In genomic region chr5:98181686-98182602, GRCm38 (mm10) we compare ENCODE assay signal across 10 mouse cellular contexts. TPM values are rescaled to one million over a fixed set of nuclear protein-coding genes. Genes with fewer than 3 reads are reported as not detected.
DNase-seq lines count a peak whose midpoint lies in the region; ATAC-seq and TF ChIP-seq lines count a peak whose summit lies in the region.
"Had no signal": no experiment of that assay in that cellular context is flagged by ENCODE, and none has a peak within 500 bp of the region (broad histone marks: within the 10 kb centered on the region; RNA-seq: fewer than 3 reads in every experiment).

No protein-coding gene starts in this region.

- peak overlapping the region; percentile 66 for H3K4me3 ChIP-seq in gastrocnemius, adult 2 months
- H3K4me3 ChIP-seq in forebrain, embryonic 13.5 days: peak overlapping the region; percentile 56
- peak overlapping the region; percentile 21; the same call in 1 of the 2 replicates for H3K4me3 ChIP-seq in limb, embryonic 13.5 days
- H3K4me3 ChIP-seq: stomach, embryonic 15.5 days had no signal

- H3K36me3 ChIP-seq in forebrain, embryonic 13.5 days (ENCODE audit: poor library complexity, severe bottlenecking): no peaks in the 10 kb centered on the region
- H3K36me3 ChIP-seq in limb, embryonic 13.5 days: no peaks in the 10 kb centered on the region
- H3K36me3 ChIP-seq: stomach, embryonic 15.5 days had no signal

- H3K4me1 ChIP-seq in forebrain, embryonic 13.5 days: peaks cover 52% of the 10 kb centered on the region
- H3K4me1 ChIP-seq in limb, embryonic 13.5 days: peaks cover 26% of the 10 kb centered on the region

- DNase-seq in gastrocnemius, adult 2 months: no peak
- DNase-seq in gastrocnemius, postnatal 25 days: no peak
- DNase-seq in B cell, adult 2 months: peak; percentile 9 to 14
- DNase-seq in c-Kit-positive CD71-positive TER-119-positive erythroid progenitor cells, embryonic 14.5 days (ENCODE audit: low spot score): no peak
- no peak for DNase-seq in spleen, adult 12 weeks (ENCODE audit: low spot score)
- DNase-seq in thymus, postnatal 10 days (ENCODE audit: low spot score in 2 of 2): no peak

- H3K27me3 ChIP-seq in forebrain, embryonic 13.5 days: peaks cover 93% of the 10 kb centered on the region
- H3K27me3 ChIP-seq in limb, embryonic 13.5 days: peaks cover 97% of the 10 kb centered on the region

- no peak for TF ChIP-seq CTCF in gastrocnemius, adult 2 months (IDR thresholded peaks at IDR 0.05)

- peak overlapping the region; percentile 89 for H3K4me2 ChIP-seq in forebrain, embryonic 13.5 days
- H3K4me2 ChIP-seq in limb, embryonic 13.5 days (replicated peaks): peak overlapping the region; percentile 45; the same call in 1 of the 2 replicates
- H3K4me2 ChIP-seq: liver, embryonic 11.5 days; stomach, embryonic 15.5 days had no signal

- WGBS in forebrain, embryonic 13.5 days: 1% methylated on average over 16 of the region's 16 CpGs
- 2% methylated on average over 16 of the region's 16 CpGs for WGBS in limb, embryonic 13.5 days

- peak overlapping the region; percentile 69 for H3K9ac ChIP-seq in forebrain, embryonic 13.5 days
- no peak overlapping the region for H3K9ac ChIP-seq in limb, embryonic 13.5 days
- H3K9ac ChIP-seq: stomach, embryonic 15.5 days had no signal

- no peak overlapping the region for H3K27ac ChIP-seq in gastrocnemius, adult 2 months
- peak overlapping the region; percentile 67; the same call in 1 of the 2 replicates for H3K27ac ChIP-seq in forebrain, embryonic 13.5 days
- no peak overlapping the region for H3K27ac ChIP-seq in limb, embryonic 13.5 days
- H3K27ac ChIP-seq: stomach, embryonic 15.5 days had no signal

- no peak for ATAC-seq in forebrain, embryonic 13.5 days
- ATAC-seq in limb, embryonic 13.5 days (ENCODE audit: low FRiP score, low read depth): no peak

- intact Hi-C loops in gastrocnemius, adult 2 months (cut with DNase I): loop anchor here (10.0 kb wide), 1 partner anchor 1057 kb away; no protein-coding TSS in a partner anchor

- H3K9me3 ChIP-seq in forebrain, embryonic 13.5 days (replicated peaks): no peaks in the 10 kb centered on the region
- no peaks in the 10 kb centered on the region for H3K9me3 ChIP-seq in limb, embryonic 13.5 days
- H3K9me3 ChIP-seq: stomach, embryonic 15.5 days had no signal

RNA-seq across cellular contexts. Expression of gene Prdm8, which starts 14.9 kb away (rescaled TPM):
- 1 to 10 TPM in 1 of 2 experiments, under 1 TPM in 1; 0.73 to 1.4 TPM for total RNA-seq in gastrocnemius, adult 2 months (2021)
- total RNA-seq in gastrocnemius, postnatal 25 days (2021): under 1 TPM; 0.72 to 0.88 TPM
- 2.7 and 4.2 TPM in 2 replicates for polyA plus RNA-seq in forebrain, embryonic 13.5 days (2015; fragmentation: Nextera tagmentation; extraction: Ambion mirVana)
- 0.09 and 0.27 TPM in 2 replicates for polyA plus RNA-seq in limb, embryonic 13.5 days (2015; fragmentation: Nextera tagmentation; extraction: Ambion mirVana)
- polyA plus RNA-seq: liver, embryonic 11.5 days had no signal

Comparison
In these comparisons a context has a peak if more than half of its experiments do, and no peak if none do; other contexts are left out.
1. DNase-seq: peak in B cell, adult 2 months (2 of 2); none in gastrocnemius, adult 2 months (single experiment), gastrocnemius, postnatal 25 days (single experiment), c-Kit-positive CD71-positive TER-119-positive erythroid progenitor cells, embryonic 14.5 days (single experiment), spleen, adult 12 weeks (single experiment) and thymus, postnatal 10 days (0 of 2).
2. Peak in every context shown above with its lines, with median percentiles within 50 percentile points of each other: H3K4me3 ChIP-seq.